Mouse (Mus musculus) MEL (cell line): ENCODE results near the gene Gnb3. TPM values are rescaled to one million over a fixed set of nuclear protein-coding genes. Genes with fewer than 3 reads are reported as not detected.

Experiments used
- DNase-seq: peaks from one replicate; pipeline ENCODE4 v3.0.0; 2011; ENCODE audit warnings: low read depth, low spot score
- H3K27ac ChIP-seq: 2 replicates; pipeline ENCODE4 v1.5.1; 2012; ENCODE audit warnings: low read depth, mild to moderate bottlenecking, control low read depth, low read length, moderate library complexity; ENCODE audit not compliant: control insufficient read depth
- H3K27me3 ChIP-seq, 2 experiments: fragments of 150-350 bp in 1 of 2; sonication (generic) in 1 of 2; 2 replicates each; pipeline ENCODE4 v1.6.1; 2012; ENCODE audit warnings: low read length in 2 of 2, mild to moderate bottlenecking in 2 of 2, improper control_type of control experiment in 1 of 2, moderate library complexity in 1 of 2; ENCODE audit not compliant: insufficient read depth in 2 of 2, control insufficient read depth in 1 of 2
- H3K36me3 ChIP-seq, 2 experiments: 2 replicates each; pipeline ENCODE4 v1.6.1; 2012 to 2014; ENCODE audit warnings: low read length in 2 of 2, improper control_type of control experiment in 1 of 2, inconsistent platforms in 1 of 2, mild to moderate bottlenecking in 1 of 2; ENCODE audit not compliant: insufficient read depth in 2 of 2, control insufficient read depth in 1 of 2
- H3K4me1 ChIP-seq, 2 experiments: fragments of 150-350 bp in 1 of 2; sonication (generic) in 1 of 2; 2 replicates each; pipeline ENCODE4 v1.6.1; 2012; ENCODE audit warnings: low read length in 2 of 2, improper control_type of control experiment in 1 of 2, mild to moderate bottlenecking in 1 of 2; ENCODE audit not compliant: insufficient read depth in 2 of 2, control insufficient read depth in 1 of 2
- H3K4me3 ChIP-seq, 2 experiments: fragments of 150-350 bp in 1 of 2; sonication (generic) in 1 of 2; 2 replicates each; pipeline ENCODE4 v1.5.1; 2012; ENCODE audit warnings: low read depth in 2 of 2, low read length in 2 of 2, mild to moderate bottlenecking in 2 of 2, moderate library complexity in 2 of 2, control low read depth in 1 of 2, improper control_type of control experiment in 1 of 2; ENCODE audit not compliant: control insufficient read depth in 1 of 2, insufficient read depth in 1 of 2
- H3K79me2 ChIP-seq: 2 replicates; pipeline ENCODE4 v1.6.1; 2012; ENCODE audit warnings: mild to moderate bottlenecking, low read length, moderate library complexity; ENCODE audit not compliant: control insufficient read depth, poor library complexity, insufficient read depth
- H3K9ac ChIP-seq: 2 replicates; pipeline ENCODE4 v1.6.1; 2012; ENCODE audit warnings: low read depth, mild to moderate bottlenecking, control low read depth, low read length, moderate library complexity; ENCODE audit not compliant: control insufficient read depth, poor library complexity, severe bottlenecking
- H3K9me3 ChIP-seq: fragments of 150-350 bp; sonication (generic); replicated peaks from 2 replicates; pipeline ENCODE4 v1.6.1; 2012; ENCODE audit warnings: mild to moderate bottlenecking, low read length, improper control_type of control experiment, moderate library complexity; ENCODE audit not compliant: insufficient read depth
- EP300 ChIP-seq, 2 experiments: IDR thresholded peaks; 2 replicates each; pipeline ENCODE4 v1.6.1; 2011; ENCODE audit warnings: improper control_type of control experiment in 2 of 2, low read length in 2 of 2, low read depth in 1 of 2, mild to moderate bottlenecking in 1 of 2
- ETS1 ChIP-seq: IDR thresholded peaks from 2 replicates; pipeline ENCODE4 v1.6.1; 2012; ENCODE audit warnings: low read depth, mild to moderate bottlenecking, inconsistent platforms, low read length, improper control_type of control experiment, moderate library complexity
- GABPA ChIP-seq: IDR thresholded peaks from 2 replicates; pipeline ENCODE4 v1.6.1; 2012; ENCODE audit warnings: low read depth, mild to moderate bottlenecking, inconsistent platforms, low read length, improper control_type of control experiment, moderate library complexity
- HCFC1 ChIP-seq: IDR thresholded peaks from 2 replicates; pipeline ENCODE4 v1.6.1; 2012; ENCODE audit warnings: low read depth, mild to moderate bottlenecking, inconsistent platforms, low read length, improper control_type of control experiment, moderate library complexity
- JUND ChIP-seq: IDR thresholded peaks from 2 replicates; pipeline ENCODE4 v1.6.1; 2011; ENCODE audit warnings: low read depth, mild to moderate bottlenecking, improper control_type of control experiment, low read length
- MAZ ChIP-seq: IDR thresholded peaks from 2 replicates; pipeline ENCODE4 v1.6.1; 2012; ENCODE audit warnings: low read depth, mild to moderate bottlenecking, inconsistent platforms, low read length, improper control_type of control experiment
- NELFE ChIP-seq: IDR thresholded peaks from 2 replicates; pipeline ENCODE4 v1.6.1; 2011; ENCODE audit warnings: low read depth, low read length, improper control_type of control experiment
- NRF1 ChIP-seq: IDR thresholded peaks from 2 replicates; pipeline ENCODE4 v1.6.1; 2014; ENCODE audit warnings: low read depth, mild to moderate bottlenecking, inconsistent platforms, low read length, improper control_type of control experiment, moderate library complexity; ENCODE audit not compliant: poor library complexity, insufficient read depth, severe bottlenecking
- POLR2AphosphoS2 ChIP-seq: IDR thresholded peaks from 2 replicates; pipeline ENCODE4 v1.6.1; 2011; ENCODE audit warnings: low read length, improper control_type of control experiment
- RCOR1 ChIP-seq: IDR thresholded peaks from 2 replicates; pipeline ENCODE4 v1.6.1; 2012; ENCODE audit warnings: low read depth, mild to moderate bottlenecking, inconsistent platforms, low read length, improper control_type of control experiment
- SMC3 ChIP-seq: IDR thresholded peaks from 2 replicates; pipeline ENCODE4 v1.6.1; 2011; ENCODE audit warnings: low read depth, low read length, improper control_type of control experiment
- TCF12 ChIP-seq: IDR thresholded peaks from 2 replicates; pipeline ENCODE4 v1.6.1; 2014; ENCODE audit warnings: low read depth, mild to moderate bottlenecking, inconsistent platforms, low read length, improper control_type of control experiment, moderate library complexity
- UBTF ChIP-seq: IDR thresholded peaks from 2 replicates; pipeline ENCODE4 v1.6.1; 2012; ENCODE audit warnings: low read depth, mild to moderate bottlenecking, inconsistent platforms, low read length, improper control_type of control experiment, moderate library complexity, borderline replicate concordance; ENCODE audit not compliant: insufficient read depth
- USF1 ChIP-seq: IDR thresholded peaks from 2 replicates; pipeline ENCODE4 v1.6.1; 2014; ENCODE audit warnings: low read depth, mild to moderate bottlenecking, inconsistent platforms, low read length, improper control_type of control experiment, moderate library complexity
- polyA plus RNA-seq, 2 experiments: library from polyadenylated mRNA; stranded (reverse) in 1 of 2; unstranded in 1 of 2; fragments of >175 nt in 1 of 2; fragments of >200 nt in 1 of 2; gene quantifications; 2 replicates each; pipeline versions ENCODE4 v1.2.1 to v1.2.4; 2012; ENCODE audit warnings: low replicate concordance in 2 of 2, low read depth in 1 of 2; ENCODE audit not compliant: insufficient read length in 2 of 2, insufficient read depth in 1 of 2, missing spikeins in 1 of 2
- total RNA-seq: library from RNA; depleted of rRNA; stranded (reverse); fragments of 300-350 nt; gene quantifications from 2 replicates; pipeline ENCODE4 v1.2.3, GENCODE M21; 2012

Gnb3 gene
- total and polyA plus RNA-seq, 3 experiments = 0.08 to 0.21 TPM; not detected in 1

DNA sequence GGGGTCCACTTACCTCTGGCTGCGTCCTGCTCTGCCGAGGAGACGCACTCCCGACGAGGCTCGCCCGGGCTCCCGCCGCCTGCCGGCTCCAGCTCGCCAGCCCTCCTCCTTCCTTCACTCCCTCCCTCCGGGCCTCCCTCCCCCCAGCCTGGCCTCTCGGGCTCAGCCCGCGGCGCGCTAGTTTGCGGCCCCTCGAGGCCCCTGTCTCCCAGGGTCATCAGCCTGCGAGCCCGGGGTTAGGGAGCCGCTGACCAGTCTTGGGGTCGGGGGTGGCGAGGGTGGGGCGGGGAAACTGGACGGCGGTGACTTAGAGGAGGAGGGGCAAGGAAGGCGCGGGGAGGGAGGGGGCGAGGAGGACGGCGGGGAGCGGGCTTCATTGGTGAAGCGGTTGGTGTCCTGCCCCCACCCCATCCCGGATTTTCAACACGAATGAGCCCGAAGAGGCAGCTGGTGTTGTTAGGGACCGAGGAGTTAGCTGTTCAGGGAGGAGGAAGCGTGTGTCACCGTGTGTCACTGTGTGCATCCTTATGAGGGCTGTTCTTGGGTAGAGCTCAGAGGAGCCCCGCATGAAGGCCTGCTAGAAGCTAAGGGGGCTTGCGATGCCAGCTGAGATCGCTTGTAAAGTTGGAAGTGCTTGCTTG is 23.7 kb upstream of the Gnb3 start, which contains the start of gene Gpr162:
Gene Gpr162 (minus strand): TSS at position 326 of the 641 bp plus-strand sequence.
- TF ChIP-seq MAZ (peak; percentile 63; the same call in 1 of the 2 replicates), JUND (no peak), NELFE (no peak)
- peak within 1 kb of the TSS; percentile 67 for H3K9ac ChIP-seq
- no peaks in the 10 kb centered on the region; a peak in 2 of 4 replicates for H3K4me1 ChIP-seq
- no peaks in the 10 kb centered on the region for H3K36me3 ChIP-seq
- no peaks in the 10 kb centered on the region for H3K9me3 ChIP-seq
- H3K27ac ChIP-seq = no peak within 1 kb of the TSS
- H3K27me3 ChIP-seq = peaks cover 10 to 14% of the 10 kb centered on the region in 2 experiments
- no peaks in the 10 kb centered on the region for H3K79me2 ChIP-seq
- peak within 1 kb of the TSS; percentile 45 to 79 for H3K4me3 ChIP-seq
- DNase-seq = peak; percentile 38

DNA sequence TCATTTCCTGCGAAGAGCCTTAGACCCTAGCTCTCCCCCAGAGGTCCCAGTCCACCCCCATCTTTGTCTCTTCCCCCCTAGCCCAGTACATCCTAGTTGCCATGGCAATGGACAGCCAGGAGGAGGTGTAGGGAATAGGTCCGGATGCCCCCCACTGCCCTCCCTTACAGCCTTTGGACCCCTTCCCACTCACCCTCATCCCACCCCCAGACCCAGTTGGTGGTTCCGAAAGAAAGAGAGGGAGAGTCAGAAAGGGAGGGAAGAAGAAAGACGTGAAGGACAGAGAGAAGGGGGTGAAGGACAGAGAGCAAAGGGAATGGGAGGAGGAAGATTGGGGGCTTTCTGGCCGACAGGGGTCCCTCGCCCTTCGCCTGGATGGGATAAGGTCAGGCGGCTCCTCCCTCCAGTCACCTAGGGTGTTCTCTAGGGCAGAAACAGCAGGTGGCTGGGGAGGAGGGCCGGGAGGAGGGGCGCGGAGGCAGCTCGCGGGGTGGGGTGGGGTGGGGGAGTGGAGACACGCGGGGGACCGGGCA is 23.1 kb upstream of the Gnb3 start:
- Histone ChIP-seq H3K36me3 (no peaks in the 10 kb centered on the region), H3K27ac (no peak overlapping the region), H3K4me1 (no peaks in the 10 kb centered on the region; a peak in 2 of 4 replicates), H3K9me3 (no peaks in the 10 kb centered on the region), H3K79me2 (no peaks in the 10 kb centered on the region), H3K27me3 (peaks cover 10 to 14% of the 10 kb centered on the region in 2 experiments), H3K4me3 (peak overlapping the region; percentile 45 to 79; a peak in 3 of 4 replicates), H3K9ac (peak overlapping the region; percentile 11; the same call in 1 of the 2 replicates)
- no peak for DNase-seq
- TF ChIP-seq NELFE (no peak), NRF1 (no peak), HCFC1 (no peak), USF1 (no peak), MAZ (no peak), GABPA (no peak), UBTF (no peak), TCF12 (no peak), SMC3 (no peak), POLR2AphosphoS2 (no peak), EP300 (IDR thresholded peaks at IDR 0.05; ENCODE audit: low read depth in 1 of 2, low read length in 2 of 2) (no peak), ETS1 (no peak), RCOR1 (no peak)
